Mouse (Mus musculus) stomach, embryonic 14.5 days (tissue): ENCODE measurements around the gene Nhlh2. TPM values are rescaled to one million over a fixed set of nuclear protein-coding genes. Genes with fewer than 3 reads are reported as not detected.

Experiments
- ATAC-seq: fragments of 200-750 bp; cut with Nextera tagmentation; 2 replicates; pipeline ENCODE4 v1.8.0; 2017; ENCODE audit warnings: low read depth, moderate TSS enrichment; ENCODE audit not compliant: insufficient number of reproducible peaks, insufficient read depth, low FRiP score
- H3K27ac ChIP-seq: fragments of 300-500 bp; sonication (generic); 2 replicates; pipeline ENCODE4 v1.5.1; 2014; ENCODE audit warnings: mild to moderate bottlenecking, low read length, moderate library complexity, mixed read lengths
- H3K27me3 ChIP-seq: fragments of 300-500 bp; sonication (generic); 2 replicates; pipeline ENCODE4 v1.6.1; 2014; ENCODE audit warnings: low read length, control low read depth, mixed read lengths; ENCODE audit not compliant: control insufficient read depth, insufficient read depth
- H3K36me3 ChIP-seq: fragments of 300-500 bp; sonication (generic); 2 replicates; pipeline ENCODE4 v1.6.1; 2014; ENCODE audit warnings: mild to moderate bottlenecking, control low read depth, low read length, moderate library complexity, mixed read lengths; ENCODE audit not compliant: control insufficient read depth, insufficient read depth
- H3K4me1 ChIP-seq: fragments of 300-500 bp; sonication (generic); 2 replicates; pipeline ENCODE4 v1.6.1; 2014; ENCODE audit warnings: low read length, control low read depth, mixed read lengths; ENCODE audit not compliant: control insufficient read depth, insufficient read depth
- H3K4me2 ChIP-seq: fragments of 300-500 bp; sonication (generic); replicated peaks from 2 replicates; pipeline ENCODE4 v1.6.1; 2014; ENCODE audit warnings: low read depth, low read length, control low read depth
- H3K4me3 ChIP-seq: fragments of 300-500 bp; sonication (generic); 2 replicates; pipeline ENCODE4 v1.5.1; 2014; ENCODE audit warnings: low read depth, low read length, control low read depth
- H3K9ac ChIP-seq: fragments of 300-500 bp; sonication (generic); replicated peaks from 2 replicates; pipeline ENCODE4 v1.6.1; 2014; ENCODE audit warnings: low read depth, mild to moderate bottlenecking, control low read depth, low read length, moderate library complexity, mixed read lengths
- H3K9me3 ChIP-seq: fragments of 300-500 bp; sonication (generic); 2 replicates; pipeline ENCODE4 v1.6.1; 2016; ENCODE audit warnings: low read depth, low read length, control low read depth; ENCODE audit not compliant: control insufficient read depth
- WGBS: fragments of 180-500 bp; shearing (Covaris S2); extraction: QIAGEN DNeasy Blood & Tissue Kit; methylation state at CpG from one replicate; pipeline ENCODE4 v1.1.7; 2014; 5-methylcytosine and 5-hydroxymethylcytosine counted together
- polyA plus RNA-seq: library from polyadenylated mRNA; unstranded; fragments of >200 nt; fragmentation: Nextera tagmentation; extraction: Ambion mirVana; gene quantifications from 2 replicates; pipeline ENCODE4 v1.2.1, GENCODE M21; 2014

Nhlh2 gene
- polyA plus RNA-seq, 1 experiment from 2014 or later: not detected

DNA sequence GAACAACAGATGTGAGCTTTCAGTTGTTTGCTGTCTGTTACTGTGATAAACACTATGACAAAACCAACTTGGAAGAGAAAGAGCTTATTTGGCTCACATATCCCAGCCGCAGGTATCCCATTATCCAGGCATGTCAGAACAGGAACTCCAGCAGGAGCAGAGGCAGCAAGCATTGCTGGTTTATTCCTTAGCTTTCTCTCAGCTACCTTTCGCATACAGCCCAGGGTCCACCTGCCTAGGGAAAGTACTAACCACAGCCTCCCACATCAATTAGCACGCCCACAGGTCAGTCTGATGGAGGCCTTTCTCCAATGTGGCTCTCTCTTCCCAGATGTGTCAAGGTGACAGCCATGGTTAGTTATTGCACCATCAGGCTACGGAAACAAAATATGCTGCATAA is 31.8 kb downstream of the Nhlh2 start:
- H3K27ac ChIP-seq: no peak overlapping the region
- ATAC-seq: no peak
- H3K4me2 ChIP-seq: no peak overlapping the region
- H3K4me1 ChIP-seq: no peaks in the 10 kb centered on the region
- H3K27me3 ChIP-seq: no peaks in the 10 kb centered on the region
- no peaks in the 10 kb centered on the region for H3K9me3 ChIP-seq
- H3K36me3 ChIP-seq: no peaks in the 10 kb centered on the region
- H3K4me3 ChIP-seq: no peak overlapping the region
- 79% methylated on average over 4 of the region's 4 CpGs for WGBS
- H3K9ac ChIP-seq: no peak overlapping the region

GRCm38 (mm10) chr3:102045071-102045470 is 35.2 kb downstream of the Nhlh2 start:
- no peak overlapping the region for H3K27ac ChIP-seq

GRCm38 (mm10) chr3:102047532-102047931 is 37.7 kb downstream of the Nhlh2 start:
- 89% methylated on average over 2 of the region's 2 CpGs for WGBS
- Histone ChIP-seq H3K9me3 (no peaks in the 10 kb centered on the region), H3K4me1 (no peaks in the 10 kb centered on the region), H3K36me3 (no peaks in the 10 kb centered on the region), H3K9ac (no peak overlapping the region), H3K4me2 (no peak overlapping the region), H3K4me3 (no peak overlapping the region), H3K27me3 (no peaks in the 10 kb centered on the region), H3K27ac (no peak overlapping the region)
- ATAC-seq: no peak

More at GRCm38 (mm10) chr3:102045071-102045470, 35.2 kb downstream of the Nhlh2 start:
- no peak for ATAC-seq
- H3K4me1 ChIP-seq: no peaks in the 10 kb centered on the region
- H3K36me3 ChIP-seq: no peaks in the 10 kb centered on the region
- H3K4me3 ChIP-seq: no peak overlapping the region
- no peak overlapping the region for H3K4me2 ChIP-seq
- 31% methylated on average over 3 of the region's 3 CpGs for WGBS
- H3K9ac ChIP-seq: no peak overlapping the region
- H3K27me3 ChIP-seq: no peaks in the 10 kb centered on the region
- no peaks in the 10 kb centered on the region for H3K9me3 ChIP-seq

DNA sequence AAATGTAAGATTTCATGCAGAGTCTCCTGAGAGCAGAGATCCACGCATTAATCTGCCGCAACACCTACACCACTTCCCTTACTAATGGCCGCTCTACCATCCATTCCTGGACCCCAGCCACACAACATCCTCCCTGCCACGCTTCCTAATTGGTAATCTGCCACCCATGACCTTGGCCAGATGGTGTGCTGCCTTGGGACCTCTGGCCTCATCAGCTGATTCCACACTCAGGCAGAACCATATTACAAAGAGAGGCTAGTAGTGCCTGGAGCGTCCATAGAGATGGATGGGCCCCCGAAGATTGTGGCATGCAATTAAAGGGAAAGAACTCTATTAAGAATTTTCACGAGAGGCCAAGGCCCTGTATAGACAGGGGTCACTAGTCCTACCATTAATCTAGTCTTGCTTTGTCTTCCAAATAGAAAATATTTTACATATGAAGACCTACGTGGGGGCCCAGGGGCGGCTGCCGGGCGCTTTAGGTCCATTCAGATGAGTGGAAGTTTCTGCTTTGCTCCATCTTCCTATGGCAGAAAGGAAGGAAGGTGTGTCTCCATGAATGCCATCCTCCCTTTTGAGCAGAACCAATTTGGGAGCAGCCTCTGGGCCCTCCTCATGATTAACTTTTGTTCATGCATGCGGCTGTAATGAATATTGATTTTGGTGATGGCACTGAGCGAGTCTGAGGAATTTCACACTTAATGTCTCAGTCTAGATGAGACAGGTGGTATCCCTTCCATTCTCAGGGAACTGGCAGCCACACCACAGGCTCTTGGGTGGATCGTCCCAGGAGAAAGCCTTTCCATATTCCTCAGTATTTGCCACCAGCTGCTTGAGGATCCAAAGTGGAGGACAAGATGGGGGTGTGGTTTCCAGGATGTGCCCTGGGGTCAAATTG is 39.6 kb downstream of the Nhlh2 start:
- ATAC-seq: no peak
- Histone ChIP-seq H3K36me3 (no peaks in the 10 kb centered on the region), H3K4me1 (no peaks in the 10 kb centered on the region), H3K9me3 (no peaks in the 10 kb centered on the region), H3K4me3 (no peak overlapping the region), H3K27ac (no peak overlapping the region), H3K4me2 (no peak overlapping the region), H3K27me3 (no peaks in the 10 kb centered on the region), H3K9ac (no peak overlapping the region)
- WGBS: 79% methylated on average over 14 of the region's 14 CpGs

DNA sequence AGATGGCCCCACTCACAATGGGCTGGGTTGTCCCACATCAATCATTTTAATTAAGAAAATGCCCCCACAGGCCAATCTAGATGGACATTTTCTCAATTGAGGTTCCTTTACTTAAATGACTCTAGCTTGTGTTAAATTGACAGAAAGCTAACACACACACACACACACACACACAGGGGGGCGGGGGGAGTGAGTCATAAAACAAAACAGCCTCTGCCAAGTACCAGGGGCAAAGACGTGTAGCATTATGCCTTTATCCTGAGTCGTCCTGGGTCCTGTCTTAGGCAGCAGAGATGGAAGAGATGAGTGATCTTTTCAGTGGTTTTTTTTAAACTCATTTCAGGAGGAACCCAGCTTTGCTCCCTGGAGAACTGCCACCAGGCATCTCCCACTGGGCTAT is 42.2 kb downstream of the Nhlh2 start:
- Histone ChIP-seq H3K9me3 (no peaks in the 10 kb centered on the region), H3K36me3 (no peaks in the 10 kb centered on the region), H3K4me2 (no peak overlapping the region), H3K4me3 (no peak overlapping the region), H3K27ac (no peak overlapping the region), H3K9ac (no peak overlapping the region), H3K4me1 (no peaks in the 10 kb centered on the region), H3K27me3 (no peaks in the 10 kb centered on the region)
- no peak for ATAC-seq
- WGBS: 48% methylated on average over 3 of the region's 3 CpGs

DNA sequence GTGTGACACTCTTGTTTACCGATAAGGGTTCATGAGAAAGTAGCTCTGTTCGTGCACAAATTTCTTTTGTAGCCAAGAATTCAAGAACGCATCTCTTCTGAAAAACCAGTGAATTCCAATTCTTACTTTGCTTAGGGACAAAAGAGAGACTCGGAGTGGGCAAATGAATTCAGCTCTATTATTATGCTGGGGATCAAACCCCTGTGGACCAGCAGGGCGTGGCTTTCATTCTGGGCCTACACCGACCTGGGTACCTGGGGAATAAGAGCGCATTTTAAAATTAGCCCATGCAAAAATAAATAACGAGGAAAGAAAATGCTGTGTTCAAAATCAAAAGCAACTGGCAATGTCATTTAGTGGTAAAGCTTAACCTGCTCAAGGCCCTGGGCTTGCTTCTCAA is 43.4 kb downstream of the Nhlh2 start:
- H3K4me3 ChIP-seq: no peak overlapping the region

DNA sequence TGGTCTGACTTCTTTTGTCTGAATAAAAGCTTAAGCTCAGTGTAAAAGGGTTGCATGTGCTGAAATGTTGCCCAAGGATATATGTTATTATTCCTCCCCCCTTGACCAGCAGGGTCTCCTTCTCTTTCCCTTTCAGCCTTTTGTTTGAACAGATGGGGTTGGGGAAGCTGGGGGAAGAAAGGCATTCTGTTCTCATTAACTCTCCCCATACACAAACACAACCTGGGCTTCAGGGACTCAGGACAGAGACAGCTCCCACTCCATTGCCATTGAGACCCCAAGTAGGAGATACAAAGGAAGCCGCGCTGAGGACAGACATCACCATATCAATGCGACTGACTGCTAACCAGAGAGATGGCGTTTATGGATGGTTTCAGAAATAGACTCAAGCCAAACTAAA is 46.0 kb downstream of the Nhlh2 start:
- no peaks in the 10 kb centered on the region for H3K9me3 ChIP-seq
- H3K4me3 ChIP-seq: no peak overlapping the region
- ATAC-seq: no peak
- no peak overlapping the region for H3K27ac ChIP-seq
- H3K9ac ChIP-seq: no peak overlapping the region
- no peaks in the 10 kb centered on the region for H3K27me3 ChIP-seq
- 63% methylated on average over 4 of the region's 4 CpGs for WGBS
- H3K4me1 ChIP-seq: no peaks in the 10 kb centered on the region
- H3K36me3 ChIP-seq: no peaks in the 10 kb centered on the region
- no peak overlapping the region for H3K4me2 ChIP-seq

More for the DNA sequence above, 43.4 kb downstream of the Nhlh2 start:
- Histone ChIP-seq H3K27ac (no peak overlapping the region), H3K4me1 (no peaks in the 10 kb centered on the region), H3K27me3 (no peaks in the 10 kb centered on the region), H3K9ac (no peak overlapping the region), H3K4me2 (no peak overlapping the region), H3K9me3 (no peaks in the 10 kb centered on the region), H3K36me3 (no peaks in the 10 kb centered on the region)
- 52% methylated on average over 8 of the region's 8 CpGs for WGBS
- ATAC-seq: no peak

GRCm38 (mm10) chr3:102060065-102060464 is 50.2 kb downstream of the Nhlh2 start:
- Histone ChIP-seq H3K4me1 (no peaks in the 10 kb centered on the region), H3K4me3 (no peak overlapping the region), H3K27ac (no peak overlapping the region), H3K4me2 (no peak overlapping the region), H3K36me3 (no peaks in the 10 kb centered on the region), H3K9me3 (no peaks in the 10 kb centered on the region), H3K9ac (no peak overlapping the region), H3K27me3 (no peaks in the 10 kb centered on the region)
- 77% methylated on average over 6 of the region's 6 CpGs for WGBS
- no peak for ATAC-seq
